Mouse (Mus musculus): ENCODE measurements around the gene Ttll12. TPM values are rescaled to one million over a fixed set of nuclear protein-coding genes. Genes with fewer than 3 reads are reported as not detected.

Ttll12 gene
- total and polyA plus RNA-seq, 3 experiments: 4.5 to 9.9 (median 5.5) TPM

DNA sequence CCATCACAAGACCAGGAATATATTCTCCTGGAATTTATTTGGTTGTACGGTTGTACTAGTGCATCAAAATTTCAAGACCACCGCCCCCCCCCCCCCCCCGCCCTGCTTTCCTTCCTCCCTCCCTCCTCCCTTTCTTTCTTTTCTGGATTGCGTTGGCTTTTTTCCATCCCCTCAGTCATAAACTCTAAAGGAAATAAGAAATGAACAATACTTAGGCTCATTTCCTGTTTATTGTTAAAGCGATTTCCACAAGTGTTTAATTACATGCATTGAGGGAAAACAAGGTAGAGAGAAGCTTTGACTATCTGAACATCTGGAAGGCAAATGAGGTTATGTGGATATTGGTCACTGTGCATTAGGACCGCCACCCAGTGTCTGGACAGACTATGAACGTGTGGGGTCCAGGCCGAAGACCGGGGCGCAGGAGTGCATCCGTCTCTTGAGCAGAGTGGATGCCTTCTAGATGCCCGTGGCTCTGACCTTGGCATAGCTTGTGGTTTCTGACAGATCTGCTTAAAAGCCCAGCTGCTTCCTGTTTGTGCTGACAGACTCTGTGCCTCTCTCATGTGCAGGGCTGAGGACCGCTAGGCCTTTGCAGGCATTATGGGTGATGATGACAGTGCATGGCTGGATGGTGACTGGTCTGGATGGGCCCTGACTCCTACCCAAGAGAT lies 7.6 kb upstream of the Ttll12 start:
- peak overlapping the region; percentile 63 for H3K27ac ChIP-seq
- H3K27me3 ChIP-seq (ENCODE audit: control insufficient read depth, insufficient read depth, low read length): no peaks in the 10 kb centered on the region
- H3K36me3 ChIP-seq (ENCODE audit: control insufficient read depth, insufficient read depth, low read length): no peaks in the 10 kb centered on the region
- DNase-seq: peak; percentile 45 to 74
- H3K79me2 ChIP-seq (replicated peaks; ENCODE audit: control insufficient read depth, insufficient read depth, low read length): no peaks in the 10 kb centered on the region
- H3K4me1 ChIP-seq (ENCODE audit: control insufficient read depth, insufficient read depth, low read length): peaks cover 4% of the 10 kb centered on the region
- TF ChIP-seq POLR2A (IDR thresholded peaks at IDR 0.05; ENCODE audit: insufficient read depth, low read depth, low read length) (0 out of 2 replicates have a peak, but pooled peaks have one; percentile 26), EP300 (IDR thresholded peaks at IDR 0.05; ENCODE audit: insufficient read depth, low read depth, low read length) (peak; percentile 50; the same call in 1 of the 2 replicates), CTCF (IDR thresholded peaks at IDR 0.05) (no peak)
- WGBS: 48% methylated on average over 13 of the region's 13 CpGs
- no peak overlapping the region for H3K9ac ChIP-seq (ENCODE audit: low read depth, low read length)
- intact Hi-C loops (cut with DNase I): no loop called here
- no peak overlapping the region for H3K4me3 ChIP-seq

DNA sequence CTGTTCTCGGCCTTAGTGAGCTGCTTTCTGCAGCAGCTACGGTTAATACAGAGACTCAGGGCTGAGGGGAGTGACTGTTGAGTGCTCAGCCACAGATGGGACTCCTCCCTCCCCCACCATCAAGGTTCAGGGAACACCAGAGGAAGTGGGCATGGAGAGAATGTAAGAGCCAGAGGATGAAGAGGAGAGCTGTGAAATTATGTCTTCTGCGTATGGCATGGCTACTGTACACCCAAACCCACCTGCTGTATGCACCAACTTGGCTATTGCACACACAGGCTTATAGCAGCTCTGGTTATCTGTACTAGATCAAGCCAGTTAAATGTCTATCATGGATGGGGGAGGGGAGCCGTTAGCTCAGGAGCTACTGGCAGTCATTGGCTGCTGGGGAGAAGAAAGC lies 6.2 kb upstream of the Ttll12 start:
- Histone ChIP-seq H3K9ac (ENCODE audit: low read depth, low read length) (no peak overlapping the region), H3K4me3 (no peak overlapping the region), H3K27ac (no peak overlapping the region; the same call in 1 of the 2 replicates), H3K27me3 (ENCODE audit: control insufficient read depth, insufficient read depth, low read length) (no peaks in the 10 kb centered on the region), H3K36me3 (ENCODE audit: control insufficient read depth, insufficient read depth, low read length) (no peaks in the 10 kb centered on the region), H3K4me1 (ENCODE audit: control insufficient read depth, insufficient read depth, low read length) (peaks cover 4% of the 10 kb centered on the region), H3K79me2 (replicated peaks; ENCODE audit: control insufficient read depth, insufficient read depth, low read length) (no peaks in the 10 kb centered on the region)
- DNase-seq: no peak
- TF ChIP-seq CTCF (IDR thresholded peaks at IDR 0.05): no peak
- no peak for TF ChIP-seq POLR2A (IDR thresholded peaks at IDR 0.05; ENCODE audit: insufficient read depth, low read depth, low read length)
- no peak for TF ChIP-seq EP300 (IDR thresholded peaks at IDR 0.05; ENCODE audit: insufficient read depth, low read depth, low read length)
- WGBS: 75% methylated on average over 4 of the region's 4 CpGs
- intact Hi-C loops (cut with DNase I): no loop called here

DNA sequence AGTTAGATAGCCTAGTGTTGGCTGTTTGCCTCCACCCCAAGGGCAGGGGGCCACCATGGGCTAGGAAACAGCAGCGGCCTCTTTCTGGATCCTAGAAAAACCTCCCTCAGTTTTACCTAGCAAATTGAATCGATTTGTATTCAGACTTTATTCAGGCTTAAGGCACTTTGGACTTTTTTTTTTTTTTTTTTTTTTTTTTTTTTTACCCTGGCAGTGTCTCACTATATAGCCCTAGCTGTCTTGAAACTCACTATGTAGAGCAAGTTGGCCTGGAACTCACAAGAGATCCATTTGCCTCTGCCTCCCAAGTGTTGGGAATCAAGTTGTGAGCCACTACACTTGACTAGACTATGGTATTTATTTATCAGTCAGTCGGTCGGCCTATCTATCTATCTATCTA lies 1.9 kb upstream of the Ttll12 start:
- H3K36me3 ChIP-seq (ENCODE audit: control insufficient read depth, insufficient read depth, low read length): no peaks in the 10 kb centered on the region
- no peak overlapping the region for H3K9ac ChIP-seq (ENCODE audit: low read depth, low read length)
- DNase-seq: no peak
- TF ChIP-seq EP300 (IDR thresholded peaks at IDR 0.05; ENCODE audit: insufficient read depth, low read depth, low read length) (no peak), CTCF (IDR thresholded peaks at IDR 0.05) (no peak), POLR2A (IDR thresholded peaks at IDR 0.05; ENCODE audit: insufficient read depth, low read depth, low read length) (no peak)
- H3K79me2 ChIP-seq (replicated peaks; ENCODE audit: control insufficient read depth, insufficient read depth, low read length): no peaks in the 10 kb centered on the region
- no peak overlapping the region for H3K4me3 ChIP-seq
- 83% methylated on average over 4 of the region's 4 CpGs for WGBS
- H3K4me1 ChIP-seq (ENCODE audit: control insufficient read depth, insufficient read depth, low read length): peaks cover 3% of the 10 kb centered on the region; the same call in 1 of the 2 replicates
- intact Hi-C loops (cut with DNase I): loop anchor here (5.0 kb wide), 1 partner anchor 65 kb away; no protein-coding TSS in a partner anchor
- no peak overlapping the region for H3K27ac ChIP-seq
- no peaks in the 10 kb centered on the region for H3K27me3 ChIP-seq (ENCODE audit: control insufficient read depth, insufficient read depth, low read length)

DNA sequence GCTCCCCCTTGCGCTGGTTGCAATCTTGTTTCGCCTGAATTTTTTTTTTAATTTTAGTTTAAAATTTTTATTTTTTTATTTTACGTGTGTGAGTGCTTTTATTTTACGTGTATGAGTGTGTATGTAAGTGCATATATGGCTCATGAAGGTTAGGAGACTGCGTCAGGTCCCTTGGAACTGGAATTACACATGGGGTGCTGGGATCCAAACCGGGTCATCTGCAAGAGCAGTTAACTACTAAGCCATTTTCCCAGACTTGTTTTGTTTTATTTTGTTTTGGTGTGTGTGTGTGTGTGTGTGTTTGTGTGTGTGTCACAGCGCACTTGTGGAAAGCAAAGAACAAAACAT lies 381 bp upstream of the Ttll12 start:
- Histone ChIP-seq H3K36me3 (ENCODE audit: control insufficient read depth, insufficient read depth, low read length) (no peaks in the 10 kb centered on the region), H3K4me3 (peak overlapping the region; percentile 87), H3K79me2 (replicated peaks; ENCODE audit: control insufficient read depth, insufficient read depth, low read length) (no peaks in the 10 kb centered on the region), H3K27ac (no peak overlapping the region), H3K9ac (ENCODE audit: low read depth, low read length) (no peak overlapping the region), H3K27me3 (ENCODE audit: control insufficient read depth, insufficient read depth, low read length) (no peaks in the 10 kb centered on the region), H3K4me1 (ENCODE audit: control insufficient read depth, insufficient read depth, low read length) (peaks cover 3% of the 10 kb centered on the region; the same call in 1 of the 2 replicates)
- intact Hi-C loops (cut with DNase I): loop anchor here (5.0 kb wide), 1 partner anchor 63 kb away; no protein-coding TSS in a partner anchor
- no peak for DNase-seq
- 27% methylated on average over 7 of the region's 7 CpGs for WGBS
- TF ChIP-seq POLR2A (IDR thresholded peaks at IDR 0.05; ENCODE audit: insufficient read depth, low read depth, low read length): no peak
- peak; percentile 19; the same call in 1 of the 2 replicates for TF ChIP-seq CTCF (IDR thresholded peaks at IDR 0.05)

DNA sequence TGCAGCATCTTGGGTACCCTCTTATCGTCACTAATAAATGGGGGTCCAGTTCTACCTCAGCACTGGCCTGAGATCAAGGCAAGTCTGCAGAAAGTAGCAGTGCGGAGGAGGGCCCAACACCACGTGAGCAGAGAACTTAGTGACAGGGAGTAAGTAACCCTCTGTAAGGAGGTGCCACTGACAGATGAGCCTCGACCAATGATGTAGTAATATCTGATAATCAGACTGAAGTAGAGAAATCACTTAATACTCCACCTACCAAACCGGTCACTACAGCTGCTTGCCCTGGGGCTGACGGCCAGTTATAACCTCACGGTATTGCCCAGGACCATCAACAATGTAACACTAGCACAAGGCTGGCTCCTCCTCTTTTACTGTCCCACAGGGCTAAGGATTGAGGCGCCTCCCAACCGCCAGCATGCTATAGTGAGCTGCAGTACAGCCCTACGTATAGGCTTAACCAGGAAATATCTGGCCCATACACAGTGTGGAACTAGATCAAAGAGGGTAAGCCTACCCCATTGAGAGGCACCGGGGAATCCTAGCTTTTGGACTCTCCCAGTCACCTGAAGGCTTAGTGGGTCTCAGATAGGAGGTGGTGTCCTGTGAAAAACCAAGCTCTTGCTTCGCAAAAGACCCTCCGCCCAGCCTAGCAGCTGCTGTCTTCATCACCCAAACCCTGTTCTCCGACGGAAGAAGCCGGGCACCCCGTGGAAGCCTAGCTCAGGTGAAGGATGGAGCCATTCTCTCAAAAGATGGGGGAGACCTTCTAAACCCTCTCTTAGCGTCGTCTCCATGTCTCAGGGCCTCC lies 1.1 kb downstream of the Ttll12 start:
- H3K27me3 ChIP-seq (ENCODE audit: control insufficient read depth, insufficient read depth, low read length): no peaks in the 10 kb centered on the region
- no peak overlapping the region; the same call in 1 of the 2 replicates for H3K27ac ChIP-seq
- no peak for TF ChIP-seq CTCF (IDR thresholded peaks at IDR 0.05)
- no peak for TF ChIP-seq EP300 (IDR thresholded peaks at IDR 0.05; ENCODE audit: insufficient read depth, low read depth, low read length)
- TF ChIP-seq POLR2A (IDR thresholded peaks at IDR 0.05; ENCODE audit: insufficient read depth, low read depth, low read length): no peak
- intact Hi-C loops (cut with DNase I): no loop called here
- H3K4me1 ChIP-seq (ENCODE audit: control insufficient read depth, insufficient read depth, low read length): peaks cover 3% of the 10 kb centered on the region; the same call in 1 of the 2 replicates
- no peaks in the 10 kb centered on the region for H3K79me2 ChIP-seq (replicated peaks; ENCODE audit: control insufficient read depth, insufficient read depth, low read length)
- 27% methylated on average over 19 of the region's 19 CpGs for WGBS
- H3K36me3 ChIP-seq (ENCODE audit: control insufficient read depth, insufficient read depth, low read length): no peaks in the 10 kb centered on the region
- H3K4me3 ChIP-seq: peak overlapping the region; percentile 87
- DNase-seq: no peak
- peak overlapping the region; percentile 90 for H3K9ac ChIP-seq (ENCODE audit: low read depth, low read length)

DNA sequence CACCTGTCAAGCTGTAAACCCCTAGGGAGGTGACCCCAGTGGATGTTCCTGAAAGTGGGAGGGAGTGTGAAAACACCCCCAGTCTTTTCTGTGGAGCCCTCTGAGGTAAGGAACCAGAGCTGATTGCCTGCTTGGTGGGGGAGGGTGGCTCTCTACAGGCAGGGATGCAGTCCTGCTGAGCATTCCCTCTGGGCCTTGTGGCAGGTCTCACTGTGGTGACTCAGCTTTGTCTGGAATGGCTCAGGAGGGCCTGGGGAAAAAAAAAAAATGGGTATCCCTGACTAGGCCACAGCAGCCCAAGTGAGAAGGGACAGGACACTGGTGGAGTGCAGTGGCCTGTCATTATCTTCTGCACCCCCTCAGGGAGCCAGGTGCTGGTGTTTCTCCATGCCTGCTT lies 1.8 kb downstream of the Ttll12 start:
- peaks cover 3% of the 10 kb centered on the region; the same call in 1 of the 2 replicates for H3K4me1 ChIP-seq (ENCODE audit: control insufficient read depth, insufficient read depth, low read length)
- TF ChIP-seq EP300 (IDR thresholded peaks at IDR 0.05; ENCODE audit: insufficient read depth, low read depth, low read length) (no peak), POLR2A (IDR thresholded peaks at IDR 0.05; ENCODE audit: insufficient read depth, low read depth, low read length) (no peak), CTCF (IDR thresholded peaks at IDR 0.05) (no peak)
- H3K36me3 ChIP-seq (ENCODE audit: control insufficient read depth, insufficient read depth, low read length): no peaks in the 10 kb centered on the region
- no peak for DNase-seq
- no peaks in the 10 kb centered on the region for H3K27me3 ChIP-seq (ENCODE audit: control insufficient read depth, insufficient read depth, low read length)
- no peak overlapping the region for H3K9ac ChIP-seq (ENCODE audit: low read depth, low read length)
- intact Hi-C loops (cut with DNase I): no loop called here
- no peaks in the 10 kb centered on the region for H3K79me2 ChIP-seq (replicated peaks; ENCODE audit: control insufficient read depth, insufficient read depth, low read length)
- H3K27ac ChIP-seq: no peak overlapping the region
- H3K4me3 ChIP-seq: no peak overlapping the region
